Mouse (Mus musculus) thymus, postnatal 14 days (tissue): Measurements from ENCODE around the gene Vmo1.
"Not testable (repeated sequence)": the region's sequence is repeated elsewhere in the genome, so short reads cannot be mapped to it uniquely, and the experiment has no call there.

Experiments
- DNase-seq: peaks from one replicate; pipeline ENCODE4 v3.0.0; 2021

The Vmo1 gene

DNA sequence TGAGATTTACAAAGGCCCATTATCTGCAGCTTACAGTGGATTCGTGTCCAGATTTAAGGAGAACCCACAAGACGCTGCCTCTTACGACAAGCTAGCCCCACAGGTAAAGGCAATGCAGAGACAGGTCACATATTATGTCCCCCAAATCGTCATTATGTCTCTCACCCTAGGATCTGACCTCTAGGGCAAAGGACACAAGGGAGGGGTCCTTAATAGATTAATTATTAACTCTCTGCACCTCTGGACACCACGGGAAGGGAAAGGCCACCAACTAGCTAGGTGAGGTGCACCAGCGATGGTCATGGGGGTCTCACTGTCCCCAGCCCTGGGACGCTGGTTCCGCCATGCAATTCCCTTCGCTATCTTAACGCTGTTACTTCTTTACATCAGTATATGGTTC is 4.5 kb upstream of the Vmo1 start, which contains the start of gene Gltpd2:
Gltpd2 (plus strand) TSS at position 274 of the 400 bp plus-strand sequence.
- no peak for DNase-seq

- DNase-seq: no peak
Measured at GRCm38 (mm10) chr11:70518436-70518835, 4.0 kb upstream of the Vmo1 start.

DNA sequence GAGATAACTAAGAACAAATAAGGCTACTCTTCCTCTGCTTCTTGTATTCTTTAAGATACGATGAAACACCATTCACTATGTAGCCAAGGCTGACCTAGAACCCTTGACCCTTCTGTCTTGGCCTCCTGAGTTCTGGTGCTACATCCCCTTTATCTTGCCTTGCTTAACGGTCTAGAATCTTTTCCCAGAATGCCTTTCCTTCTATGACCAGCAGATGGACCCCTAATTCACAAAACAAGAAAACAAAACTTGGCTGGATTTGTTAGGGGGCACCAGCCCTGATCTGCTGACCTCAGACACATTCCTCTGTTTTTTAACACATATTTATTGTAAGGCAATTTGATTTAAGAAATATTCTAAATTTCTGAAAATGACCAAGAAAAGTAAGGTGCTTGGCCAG is 1.9 kb upstream of the Vmo1 start:
- peak; percentile 49 for DNase-seq

DNA sequence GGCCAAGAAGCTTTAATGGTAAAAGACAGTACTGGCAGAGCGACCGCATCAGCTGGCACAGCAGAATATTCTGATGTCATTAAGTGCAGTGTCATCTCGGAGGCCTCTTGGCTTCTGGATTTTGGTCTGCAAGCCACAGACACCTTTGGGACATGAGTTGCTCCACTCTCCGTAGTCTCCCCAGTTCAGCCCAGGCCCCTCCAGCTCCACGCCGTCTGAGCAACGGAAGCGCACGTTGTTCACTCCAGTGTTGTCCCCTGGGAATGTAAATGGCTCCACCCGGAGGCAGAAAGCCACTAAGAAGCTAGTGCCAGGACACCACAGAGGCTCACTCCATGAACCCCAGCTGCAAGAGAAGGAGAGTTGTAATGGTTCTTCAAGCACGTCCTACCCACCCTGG is 896 bp downstream of the Vmo1 start:
- no peak for DNase-seq

GRCm38 (mm10) chr11:70512709-70513342 is 1.6 kb downstream of the Vmo1 start:
- DNase-seq: no peak

DNA sequence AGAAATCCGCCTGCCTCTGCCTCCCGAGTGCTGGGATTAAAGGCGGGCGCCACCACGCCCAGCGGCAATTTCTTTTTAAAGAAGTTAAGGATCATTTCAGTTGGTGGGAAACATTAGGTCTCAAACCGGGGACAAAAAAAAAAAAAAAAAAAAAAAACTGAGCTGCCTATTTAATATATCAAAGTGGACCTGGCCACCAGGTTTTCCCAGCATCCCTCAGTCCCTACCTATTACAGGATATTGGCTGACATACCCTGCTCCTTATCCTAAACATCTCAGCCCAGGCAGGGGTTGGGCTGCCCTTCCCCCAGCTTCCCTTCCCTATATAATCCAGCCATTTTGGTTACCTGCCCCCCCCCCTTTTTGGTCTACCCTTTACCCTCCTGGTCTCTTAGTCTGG is 2.6 kb downstream of the Vmo1 start:
- no peak for DNase-seq

DNA sequence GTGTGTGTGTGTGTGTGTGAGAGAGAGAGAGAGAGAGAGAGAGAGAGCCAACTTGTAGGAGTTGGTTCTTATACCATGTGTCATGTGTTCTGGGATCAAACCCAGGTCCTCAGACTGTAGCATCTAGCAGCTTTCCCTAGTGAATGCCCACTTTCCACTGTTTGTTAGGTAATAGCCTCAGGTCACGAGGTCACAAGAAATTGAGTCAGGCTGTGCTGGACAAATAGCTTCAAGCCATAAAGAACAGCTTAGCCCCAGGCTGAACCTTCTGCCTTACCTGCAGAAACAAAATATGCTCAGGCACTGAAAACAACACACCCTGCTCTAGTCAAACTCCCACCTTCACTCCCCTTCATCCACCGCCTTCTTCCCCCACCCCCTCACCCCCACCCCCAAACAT is 3.2 kb downstream of the Vmo1 start:
- DNase-seq: no peak

DNA sequence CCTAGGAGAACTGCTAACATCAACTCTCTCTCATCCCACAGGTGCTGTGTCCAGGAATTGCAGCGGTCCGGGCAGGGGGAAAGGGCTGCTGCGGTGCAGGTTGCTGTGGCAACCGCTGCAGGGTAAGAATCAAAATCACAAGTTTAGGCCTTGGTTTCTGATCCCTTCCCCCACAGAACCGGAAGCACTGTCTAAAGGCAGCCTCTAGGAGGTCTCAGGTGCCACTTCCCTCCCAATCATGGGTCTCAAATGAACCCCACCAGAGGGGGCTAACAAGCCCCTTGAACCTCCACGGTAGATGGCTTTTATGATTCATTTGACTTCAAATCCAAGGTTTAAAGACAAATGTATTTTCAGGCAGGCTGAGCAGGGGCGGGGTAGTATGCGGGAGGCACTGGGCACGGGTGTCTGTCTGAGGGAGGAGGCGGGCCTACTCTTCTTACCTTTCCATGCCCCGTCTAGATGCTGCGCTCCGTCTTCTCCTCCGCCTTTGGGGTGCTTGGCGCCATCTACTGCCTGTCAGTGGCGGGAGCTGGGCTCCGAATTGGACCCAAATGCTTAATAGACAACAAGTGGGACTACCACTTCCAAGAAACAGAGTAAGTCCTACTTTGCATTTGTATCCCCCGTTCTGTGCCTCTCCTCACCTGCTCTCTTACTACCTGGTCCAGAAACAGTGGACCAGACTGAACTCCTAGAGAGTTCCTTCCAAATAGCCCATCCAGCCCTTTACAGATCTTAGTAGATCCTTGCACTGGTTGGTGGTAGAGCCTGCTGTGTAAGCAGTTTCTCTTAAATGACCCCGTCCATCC is 4.5 kb downstream of the Vmo1 start:
- DNase-seq: peak; percentile 72

GRCm38 (mm10) chr11:70506962-70507515 is 7.4 kb downstream of the Vmo1 start:
- peak; percentile 54 for DNase-seq

DNA sequence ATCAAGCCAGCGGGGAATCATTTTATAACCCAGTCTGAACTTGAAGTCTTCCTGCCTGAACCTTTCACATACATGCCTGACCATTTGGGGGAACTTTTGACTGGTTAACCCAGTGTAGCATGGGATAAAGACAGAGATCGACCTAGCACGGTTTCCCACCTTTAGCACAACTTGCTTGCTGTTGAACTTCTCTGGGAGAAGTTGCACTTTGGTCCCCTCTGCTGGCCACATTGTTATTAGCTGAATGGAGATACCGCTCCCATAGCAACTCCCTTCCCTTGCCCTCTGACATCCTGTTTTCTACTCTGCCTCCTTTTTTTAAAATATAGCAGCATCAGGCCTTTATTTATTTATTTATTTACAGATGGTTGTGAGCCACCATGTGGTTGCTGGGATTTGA is 8.0 kb downstream of the Vmo1 start:
- peak; percentile 90 for DNase-seq

DNA sequence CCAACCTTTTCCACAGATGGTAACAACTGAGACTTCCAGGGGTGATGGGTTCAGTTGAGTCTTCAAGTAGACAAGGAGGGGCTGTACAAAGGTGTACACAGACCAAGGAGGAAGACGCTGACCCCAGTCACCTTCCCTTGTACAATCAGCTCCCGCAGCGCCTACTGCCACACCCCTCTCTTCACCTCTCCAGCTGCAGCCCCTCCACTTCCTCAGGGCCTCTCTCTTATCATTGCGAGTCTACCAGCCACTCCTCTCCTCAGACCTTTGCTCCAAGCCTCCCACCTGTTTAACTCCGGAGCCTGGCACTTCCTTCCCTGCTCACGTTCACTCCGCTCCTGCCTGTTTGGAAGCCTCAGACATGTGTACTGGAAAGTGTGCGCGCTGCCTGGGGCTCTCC is 9.4 kb downstream of the Vmo1 start, which contains the start of gene Tm4sf5:
Tm4sf5 (plus strand) TSS at position 275 of the 400 bp plus-strand sequence.
- no peak for DNase-seq

- no peak for DNase-seq
Measured at GRCm38 (mm10) chr11:70502018-70502417, 12.4 kb downstream of the Vmo1 start.

GRCm38 (mm10) chr11:70500476-70500812 is 14.0 kb downstream of the Vmo1 start:
- no peak for DNase-seq

DNA sequence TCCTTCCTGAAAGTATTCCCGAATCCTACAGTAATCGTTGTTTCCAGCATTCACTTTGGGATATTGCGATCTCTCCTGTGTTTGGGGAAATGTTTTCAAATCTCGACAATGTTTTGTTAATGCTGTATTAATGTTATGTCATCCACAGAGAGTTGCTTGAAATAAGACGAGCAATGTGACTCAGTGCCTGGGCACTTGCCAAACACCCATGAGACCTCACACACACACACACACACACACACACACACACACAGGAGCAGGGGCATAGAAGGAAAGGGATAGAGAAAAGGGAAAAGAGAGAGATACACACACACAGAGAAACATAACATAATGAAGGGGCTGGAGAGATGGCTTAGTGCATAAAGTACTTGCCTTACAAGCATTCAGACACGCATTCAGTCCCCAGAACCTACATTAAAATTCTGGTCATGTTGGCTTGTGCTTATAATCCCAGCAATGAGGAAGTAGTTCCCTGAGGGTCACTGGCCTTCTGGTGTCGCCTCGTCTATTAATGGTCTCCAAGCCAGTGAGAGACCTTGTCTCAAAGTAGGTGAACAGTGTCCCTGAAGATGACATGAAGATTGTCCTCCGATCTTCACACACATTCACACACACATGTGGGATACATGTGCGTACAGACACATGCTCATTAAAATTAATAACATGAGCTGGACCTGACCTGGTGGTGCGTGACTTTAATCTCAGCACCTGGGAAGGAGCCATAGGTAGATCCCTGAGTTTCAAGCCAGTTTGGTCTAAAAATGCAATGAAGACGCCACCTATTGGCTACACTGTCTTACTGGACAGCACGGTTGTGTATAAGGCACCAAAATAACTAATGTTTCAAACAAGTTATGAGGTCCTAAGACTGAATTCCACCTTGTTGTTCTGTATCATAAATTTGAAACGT is 14.6 kb downstream of the Vmo1 start:
- no peak for DNase-seq

- no peak for DNase-seq
Measured at GRCm38 (mm10) chr11:70489684-70490083, 24.7 kb downstream of the Vmo1 start.

- DNase-seq: no peak
Measured at GRCm38 (mm10) chr11:70489138-70489537, 25.3 kb downstream of the Vmo1 start.

GRCm38 (mm10) chr11:70487816-70488215 is 26.6 kb downstream of the Vmo1 start:
- no peak for DNase-seq

- no peak for DNase-seq
Measured at GRCm38 (mm10) chr11:70485498-70485897, 28.9 kb downstream of the Vmo1 start.

GRCm38 (mm10) chr11:70474872-70475534 is 39.4 kb downstream of the Vmo1 start:
- no peak for DNase-seq

DNA sequence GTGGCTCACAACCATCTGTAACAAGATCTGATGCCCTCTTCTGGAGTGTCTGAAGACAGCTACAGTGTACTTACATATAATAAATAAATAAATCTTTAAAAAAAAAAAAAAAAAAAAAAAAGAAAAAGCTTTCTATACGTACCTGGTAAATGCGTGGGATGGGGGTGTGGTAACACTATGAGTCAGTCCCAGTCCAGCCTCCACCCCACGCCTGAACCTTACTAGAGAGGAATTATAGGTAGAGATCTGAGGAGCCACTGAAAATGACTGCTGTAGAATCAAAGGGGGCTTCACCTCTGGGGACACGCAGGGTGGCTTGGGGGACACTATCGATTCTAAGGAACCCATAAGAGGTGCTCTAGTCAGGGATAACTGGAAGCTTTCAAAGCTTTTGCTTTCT is 41.1 kb downstream of the Vmo1 start:
- not testable (repeated sequence) for DNase-seq

GRCm38 (mm10) chr11:70472716-70473115 is 41.7 kb downstream of the Vmo1 start:
- no peak for DNase-seq

- no peak for DNase-seq
Measured at GRCm38 (mm10) chr11:70469764-70470163, 44.7 kb downstream of the Vmo1 start.
